Mouse (Mus musculus) frontal cortex, adult 2 months (tissue): ENCODE results near the gene 4931414P19Rik. TPM values are rescaled to one million over a fixed set of nuclear protein-coding genes. Genes with fewer than 3 reads are reported as not detected.
"Not testable (repeated sequence)": the region's sequence is repeated elsewhere in the genome, so short reads cannot be mapped to it uniquely, and the experiment has no call there.

Source experiments
- DNase-seq, 2 experiments: peaks; one replicate each; pipeline ENCODE4 v3.0.0; 2022; ENCODE audit warnings: low spot score in 1 of 2; ENCODE audit errors: extremely low spot score in 1 of 2
- polyA plus RNA-seq: library from polyadenylated mRNA; depleted of rRNA; stranded (reverse); fragments of >200 nt; gene quantifications from 2 replicates; pipeline ENCODE4 v1.2.3, GENCODE M21; 2012

The 4931414P19Rik gene
- polyA plus RNA-seq, 1 experiment, result 5.8 TPM

DNA sequence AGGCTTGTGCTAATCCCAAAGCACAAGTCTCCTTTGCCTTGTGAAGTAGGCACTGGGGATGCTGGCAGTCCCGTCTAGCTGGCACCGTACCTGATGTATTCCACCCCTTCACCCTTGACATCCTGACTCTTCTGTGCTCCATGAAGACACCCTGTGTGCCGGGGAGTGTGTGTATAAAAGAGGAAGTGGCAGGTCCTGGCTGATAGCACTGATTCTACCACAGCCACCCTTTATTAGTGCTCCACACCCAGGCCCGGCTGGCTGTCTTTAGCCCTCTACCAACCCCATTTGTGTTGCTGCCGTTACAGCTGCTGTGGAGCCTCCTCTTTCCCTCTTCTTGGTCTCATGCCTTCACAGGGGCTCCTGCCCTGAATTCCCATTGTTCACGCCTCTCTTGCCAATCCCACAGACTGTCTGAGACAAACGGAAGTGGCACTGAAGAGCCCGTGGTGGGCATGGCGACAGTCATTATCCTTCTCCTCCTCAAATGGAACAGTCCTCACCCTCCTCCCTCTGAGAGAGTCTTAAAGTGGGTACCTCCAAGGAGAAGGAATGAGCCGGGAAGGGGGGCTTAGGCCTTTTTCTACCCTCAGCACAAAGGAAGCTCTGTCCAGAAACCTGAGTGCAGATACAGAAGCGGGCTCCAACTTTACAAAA lies 24.9 kb upstream of the 4931414P19Rik start:
- no peak for DNase-seq

DNA sequence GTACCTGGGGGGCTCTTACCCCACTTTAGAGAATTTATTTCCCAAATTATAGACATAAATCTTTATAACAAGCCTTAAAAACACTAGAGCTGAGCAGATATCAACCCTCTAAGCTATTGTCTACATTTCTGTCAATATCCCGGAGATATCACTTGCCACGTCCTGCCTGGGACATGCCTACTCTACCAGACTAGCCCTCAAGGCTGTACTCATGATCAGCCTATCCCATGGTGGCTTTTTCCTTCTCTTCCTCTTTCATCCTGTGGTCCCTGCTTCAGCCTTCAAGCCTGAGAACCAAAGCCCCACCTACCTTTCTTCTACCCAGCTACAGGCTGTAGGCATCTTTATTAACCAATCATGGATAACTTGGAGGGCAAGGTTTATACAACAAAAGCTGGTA lies 24.0 kb upstream of the 4931414P19Rik start:
- no peak for DNase-seq

DNA sequence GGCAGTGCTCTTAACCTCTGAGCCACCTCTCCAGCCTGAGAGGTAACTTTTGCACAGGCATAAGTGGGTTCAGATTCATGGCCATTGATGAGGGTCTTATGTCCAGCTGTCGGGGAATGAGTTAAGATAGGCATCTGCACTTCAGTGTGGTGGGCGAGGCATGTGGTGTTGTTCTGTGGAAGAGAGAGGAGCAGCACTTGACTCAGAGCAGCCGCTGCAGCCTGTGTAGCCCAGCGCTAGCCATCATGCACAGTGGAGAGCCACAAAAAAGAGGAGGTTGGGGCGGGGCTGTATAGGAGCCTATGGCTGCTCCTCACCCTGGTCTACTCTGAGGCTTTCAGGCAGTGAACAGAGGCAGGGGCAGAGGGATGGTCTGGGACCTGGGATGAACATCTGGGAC lies 22.3 kb upstream of the 4931414P19Rik start:
- no peak for DNase-seq

DNA sequence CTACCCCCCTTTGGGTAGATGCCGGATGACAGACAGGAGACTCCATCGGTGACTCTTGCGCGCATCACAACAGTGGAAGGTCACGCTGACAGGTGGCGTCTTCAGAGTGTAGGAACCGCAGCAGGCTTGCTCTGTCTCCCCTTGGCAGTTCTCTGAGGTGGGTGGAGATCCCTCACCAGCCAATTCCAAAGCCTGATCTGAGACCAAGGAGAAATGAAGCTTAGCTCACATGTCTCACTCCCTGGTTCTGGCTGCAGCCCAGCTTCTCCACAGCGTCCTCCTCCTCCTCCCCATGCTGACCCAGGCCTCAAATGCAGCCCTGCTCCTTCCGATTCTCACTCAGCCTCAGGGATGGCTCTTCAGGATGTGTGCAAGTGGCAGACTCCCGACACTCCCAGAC lies 19.2 kb upstream of the 4931414P19Rik start:
- peak in 1 of 2 experiments; percentile 35 for DNase-seq

GRCm38 (mm10) chr14:54623334-54623733 lies 17.5 kb upstream of the 4931414P19Rik start:
- DNase-seq, result no peak

DNA sequence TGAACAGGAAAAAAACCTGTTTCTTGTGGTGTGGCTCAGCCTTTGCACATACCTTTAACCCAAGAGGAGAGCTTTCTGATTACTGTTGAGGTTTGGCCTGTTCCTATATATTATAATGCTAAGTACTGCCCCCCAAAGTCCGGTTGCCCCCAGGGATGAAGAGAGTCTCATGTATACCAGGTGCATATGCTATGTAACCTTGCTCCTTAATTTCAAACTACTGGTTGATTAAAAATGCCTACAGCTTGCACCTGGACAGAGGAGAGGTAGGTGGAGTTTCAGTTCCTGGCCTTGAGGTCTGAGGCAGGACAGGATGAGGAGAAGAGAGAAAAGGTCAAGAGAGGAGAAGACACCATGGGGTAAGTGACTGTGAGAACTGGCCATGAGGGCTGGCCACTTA lies 15.3 kb upstream of the 4931414P19Rik start, which contains the start of gene Psmb11:
Gene Psmb11 (plus strand): TSS at position 301 of the 400 bp plus-strand sequence.
- DNase-seq, result no peak

- peak; percentile 83 to 89 for DNase-seq
Measured at GRCm38 (mm10) chr14:54617897-54618365, 12.1 kb upstream of the 4931414P19Rik start, which contains the start of gene Psmb5. Gene Psmb5, minus strand, starts transcription at chr14:54618022.

DNA sequence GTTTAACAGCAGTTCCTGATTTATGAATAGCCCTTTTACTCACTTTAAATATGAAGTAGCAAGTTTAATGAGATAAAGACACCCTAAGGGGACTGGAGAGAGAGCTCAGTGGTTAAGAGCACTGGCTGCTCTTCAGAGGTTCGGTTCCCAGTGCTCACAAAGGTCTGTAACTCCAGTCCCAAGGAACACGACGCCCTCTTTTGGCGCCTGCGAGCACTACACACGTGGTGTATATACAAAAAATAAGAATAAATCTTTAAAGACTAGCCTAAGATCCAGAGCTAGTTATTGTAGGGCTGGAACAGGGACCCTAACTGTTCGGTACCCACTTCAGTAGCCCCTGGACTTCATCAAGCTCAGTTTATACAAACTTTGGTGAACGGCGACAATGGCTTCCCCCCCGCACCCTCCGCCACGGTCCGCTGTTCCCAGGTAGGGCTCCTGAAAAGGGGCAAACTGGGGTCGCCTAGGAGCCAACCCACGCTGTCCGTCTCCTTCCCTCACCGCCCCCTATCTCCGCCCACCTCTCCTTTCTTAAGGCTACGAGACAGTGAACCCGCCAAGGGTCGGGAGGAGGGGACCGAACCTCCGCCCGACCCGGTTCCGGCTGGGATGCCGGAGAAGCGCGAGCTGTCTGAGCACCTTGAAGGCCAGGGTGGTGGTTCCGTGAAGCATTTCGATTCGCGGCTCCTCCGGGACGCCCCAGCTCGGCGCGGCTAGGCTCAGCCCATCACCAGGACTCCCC lies 11.5 kb upstream of the 4931414P19Rik start:
- no peak for DNase-seq

DNA sequence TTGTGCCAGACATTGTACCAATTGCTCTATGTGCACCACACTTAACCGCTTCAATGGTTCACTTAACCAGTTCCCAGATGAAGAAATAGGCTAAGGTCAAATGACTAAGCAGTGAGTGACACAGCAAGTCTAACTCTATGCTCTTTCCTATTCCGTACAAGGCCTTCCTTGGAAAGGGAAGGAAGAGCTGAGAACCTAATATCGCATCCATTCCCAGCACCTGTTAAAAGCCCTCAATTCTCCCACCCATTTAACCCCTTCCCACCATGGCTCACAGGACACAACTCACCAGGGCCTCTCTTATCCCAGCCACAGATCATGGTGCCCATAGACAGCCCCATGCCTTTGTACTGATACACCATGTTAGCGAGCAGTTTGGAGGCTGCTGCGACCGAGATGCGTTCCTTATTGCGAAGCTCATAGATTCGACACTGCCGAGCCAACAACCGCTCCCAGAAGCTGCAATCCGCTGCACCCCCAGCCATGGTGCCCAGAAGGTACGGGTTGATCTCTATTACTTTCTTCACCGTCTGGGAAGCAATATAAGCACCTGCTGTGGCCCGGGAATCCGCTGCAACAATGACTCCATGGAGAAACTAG lies 10.5 kb upstream of the 4931414P19Rik start:
- no peak for DNase-seq

GRCm38 (mm10) chr14:54614130-54614529 lies 8.3 kb upstream of the 4931414P19Rik start:
- not testable (repeated sequence) for DNase-seq

GRCm38 (mm10) chr14:54610648-54611047 lies 4.9 kb upstream of the 4931414P19Rik start:
- peak; percentile 59 to 71 for DNase-seq

DNA sequence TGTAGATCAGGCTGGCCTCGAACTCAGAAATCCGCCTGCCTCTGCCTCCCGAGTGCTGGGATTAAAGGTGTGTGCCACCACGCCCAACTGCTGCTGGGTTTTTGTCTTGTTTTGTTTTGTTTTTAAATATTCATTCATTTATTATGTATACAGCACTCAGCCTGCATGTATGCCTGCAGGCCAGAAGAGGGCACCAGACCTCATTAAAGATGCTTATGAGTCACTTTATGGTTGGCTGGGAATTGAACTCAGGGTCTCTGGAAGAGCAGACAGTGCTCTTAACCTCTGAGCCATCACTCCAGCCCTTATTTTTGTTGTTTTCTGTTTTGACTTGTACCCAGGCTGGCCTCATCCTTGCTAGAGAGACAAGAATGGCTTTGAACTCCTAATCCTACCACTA lies 4.2 kb upstream of the 4931414P19Rik start:
- no peak for DNase-seq

DNA sequence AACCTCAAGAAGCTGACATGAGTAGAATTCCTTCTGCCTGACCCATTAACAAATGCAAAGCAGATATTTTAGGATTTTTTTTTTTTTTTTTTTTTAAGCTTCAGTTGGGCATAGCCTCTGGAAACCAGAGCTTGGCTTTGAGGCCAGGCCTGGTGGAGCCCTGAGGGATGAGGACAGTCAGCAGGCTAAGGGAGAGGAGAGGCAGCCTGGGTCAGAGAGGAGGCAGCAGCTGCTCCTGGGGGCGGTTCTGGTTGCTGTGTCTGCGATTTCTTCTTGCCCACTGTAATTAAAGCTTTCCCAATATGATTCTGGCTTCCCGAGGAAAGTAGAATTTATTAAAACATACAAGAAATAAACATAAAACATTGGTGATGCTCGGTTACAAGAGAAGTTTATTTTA lies 3.5 kb upstream of the 4931414P19Rik start:
- DNase-seq, result no peak

DNA sequence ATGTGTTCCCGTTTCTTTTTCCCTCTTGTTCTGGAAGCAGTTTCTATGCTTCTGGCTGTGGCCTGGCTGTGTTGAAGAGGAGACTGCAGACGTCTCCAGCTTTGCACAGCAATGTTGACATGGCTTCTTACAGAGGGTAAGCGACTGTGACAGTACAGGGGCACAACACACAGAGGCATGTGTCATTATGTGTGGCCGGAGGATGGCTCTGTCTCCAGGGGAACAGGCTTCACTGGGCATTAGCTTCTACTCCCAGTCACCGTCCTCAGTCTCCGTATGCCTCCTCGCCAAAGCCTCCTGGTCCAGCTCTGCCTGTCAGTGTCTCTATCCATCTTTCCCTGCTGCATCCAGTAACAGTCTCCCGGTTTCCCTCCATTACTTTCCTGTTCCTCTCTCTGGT lies 1.4 kb upstream of the 4931414P19Rik start:
- no peak for DNase-seq

- no peak for DNase-seq
Measured at GRCm38 (mm10) chr14:54603686-54604085, 2.1 kb downstream of the 4931414P19Rik start.

DNA sequence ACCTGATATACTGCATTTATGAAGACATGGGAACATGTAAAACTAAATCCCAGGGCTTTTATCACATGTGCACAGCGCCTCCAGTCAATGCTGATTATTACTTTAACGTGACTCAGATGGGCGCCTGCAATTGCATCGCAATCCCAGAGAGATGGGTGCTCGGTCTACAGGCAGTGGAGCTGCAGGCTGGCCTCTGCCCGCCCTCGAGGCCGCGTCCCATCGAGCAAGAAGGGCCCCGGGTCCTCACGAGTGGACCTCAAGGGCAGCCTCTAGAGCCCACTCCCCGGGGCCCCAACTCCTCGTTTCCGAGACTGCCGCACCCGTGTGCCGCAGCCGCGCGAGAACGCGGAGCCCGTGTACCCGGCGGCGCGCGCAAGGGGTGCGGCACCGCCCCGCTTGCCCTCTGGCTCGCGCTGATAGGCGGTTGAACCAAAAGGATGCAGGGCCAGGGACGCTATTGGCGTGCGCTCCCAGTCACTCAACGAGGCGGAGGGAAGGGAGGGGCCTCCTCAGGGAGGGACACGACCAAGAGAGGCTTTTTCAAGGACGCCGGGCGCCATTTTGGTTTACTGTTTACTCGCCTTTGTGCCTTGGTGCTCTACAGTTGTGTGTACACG lies 2.6 kb downstream of the 4931414P19Rik start:
- DNase-seq, result peak; percentile 92 to 97

- DNase-seq, result no peak
Measured at GRCm38 (mm10) chr14:54602613-54603012, 3.2 kb downstream of the 4931414P19Rik start.

DNA sequence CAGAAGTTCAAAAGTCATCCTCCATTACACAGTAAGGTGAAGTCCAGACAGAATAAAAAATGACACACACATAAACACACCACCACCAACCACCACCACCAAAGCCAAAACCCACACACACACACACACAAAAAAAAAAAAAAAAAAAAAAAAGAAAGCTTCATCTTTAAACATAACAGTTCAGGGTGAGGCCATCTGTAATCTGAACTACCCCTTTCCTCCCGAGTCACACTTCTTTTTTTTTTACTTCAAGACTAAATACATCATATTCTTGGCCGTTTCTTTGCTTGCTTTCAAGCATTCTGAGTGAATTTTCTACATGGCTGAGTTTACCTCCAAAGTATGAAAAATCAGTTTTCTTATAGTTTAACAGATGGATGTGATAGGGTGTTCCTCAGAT lies 4.2 kb downstream of the 4931414P19Rik start:
- no peak for DNase-seq

DNA sequence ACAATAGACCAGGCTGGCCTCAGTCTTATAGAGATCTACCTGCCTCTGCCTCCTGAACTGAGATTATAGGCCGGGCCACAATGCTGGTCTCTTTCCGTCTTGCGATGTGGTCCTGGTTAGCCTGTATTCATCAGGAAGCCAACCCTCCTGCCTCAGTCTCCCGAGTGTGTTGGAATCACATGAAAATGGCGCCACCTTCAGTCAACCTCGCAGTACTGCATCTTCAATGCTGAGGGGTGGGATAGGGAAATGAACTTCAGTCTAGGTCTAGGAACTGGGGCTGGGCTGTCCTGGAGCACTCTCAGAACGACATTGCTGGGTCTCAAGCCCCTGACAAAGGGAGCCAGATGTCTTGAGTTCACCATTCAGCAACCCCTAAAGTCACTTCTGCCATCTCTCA lies 8.7 kb downstream of the 4931414P19Rik start:
- no peak for DNase-seq

DNA sequence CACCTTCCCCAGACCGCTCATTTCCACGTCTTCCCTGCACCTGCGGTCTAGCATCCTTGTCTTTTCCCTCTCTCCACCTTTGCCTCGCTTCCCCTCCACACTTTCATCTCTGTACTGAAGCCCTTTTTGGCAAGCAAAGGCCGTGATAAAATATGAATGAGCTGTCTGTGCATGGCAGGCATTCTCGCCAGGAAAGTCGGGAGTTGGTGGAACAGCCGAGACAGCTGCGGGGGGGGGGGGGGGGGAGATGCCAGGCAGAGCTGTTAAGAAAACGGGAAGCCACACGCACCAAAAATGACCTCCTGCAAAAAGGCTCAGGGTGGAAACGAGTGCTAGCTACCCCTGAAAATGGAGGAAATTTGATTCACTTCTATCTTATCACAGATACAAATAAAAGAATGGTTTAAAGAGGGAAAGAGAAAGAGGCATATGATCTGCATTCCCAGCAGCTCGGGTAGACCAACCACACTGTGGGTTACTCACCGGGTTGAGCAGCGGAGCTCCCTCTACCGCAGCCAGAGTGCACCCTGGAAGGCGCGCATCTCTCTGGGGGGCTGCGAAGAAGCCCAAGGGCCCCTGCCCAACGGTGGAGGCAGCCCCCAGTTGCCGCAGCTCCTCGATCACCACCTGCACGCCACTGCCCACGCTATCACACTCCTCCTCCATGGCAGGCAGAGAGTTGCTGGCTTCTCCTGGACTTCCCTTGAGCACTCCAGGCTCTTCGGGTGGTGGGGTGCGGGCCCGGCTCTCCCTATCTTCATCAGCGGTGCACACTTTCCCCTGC lies 11.0 kb downstream of the 4931414P19Rik start:
- DNase-seq, result peak in 1 of 2 experiments; percentile 70
